Mouse (Mus musculus) liver, embryonic 12.5 days (tissue): Measurements from ENCODE around the gene Bahcc1. TPM values are rescaled to one million over a fixed set of nuclear protein-coding genes. Genes with fewer than 3 reads are reported as not detected.

Experiments used
- ATAC-seq: fragments of 200-750 bp; cut with Nextera tagmentation; 2 replicates; pipeline ENCODE4 v1.8.0; 2017; ENCODE audit warnings: moderate number of reproducible peaks, mild to moderate bottlenecking, moderate library complexity
- H3K27ac ChIP-seq: fragments of 300-500 bp; sonication (generic); 2 replicates; pipeline ENCODE4 v1.5.1; 2016; ENCODE audit warnings: mild to moderate bottlenecking
- H3K27me3 ChIP-seq: fragments of 300-500 bp; sonication (generic); replicated peaks from 2 replicates; pipeline ENCODE4 v1.6.1; 2016; ENCODE audit warnings: mild to moderate bottlenecking, moderate library complexity
- H3K36me3 ChIP-seq: fragments of 300-500 bp; sonication (generic); 2 replicates; pipeline ENCODE4 v1.6.1; 2016; ENCODE audit warnings: mild to moderate bottlenecking, moderate library complexity
- H3K4me1 ChIP-seq: fragments of 300-500 bp; sonication (generic); 2 replicates; pipeline ENCODE4 v1.6.1; 2016
- H3K4me2 ChIP-seq: fragments of 300-500 bp; sonication (generic); 2 replicates; pipeline ENCODE4 v1.6.1; 2016; ENCODE audit warnings: mild to moderate bottlenecking, moderate library complexity
- H3K4me3 ChIP-seq: fragments of 300-500 bp; sonication (generic); 2 replicates; pipeline ENCODE4 v1.5.1; 2016; ENCODE audit warnings: mild to moderate bottlenecking, moderate library complexity
- H3K9ac ChIP-seq: fragments of 300-500 bp; sonication (generic); 2 replicates; pipeline ENCODE4 v1.6.1; 2016; ENCODE audit warnings: mild to moderate bottlenecking, moderate library complexity
- H3K9me3 ChIP-seq: fragments of 300-500 bp; sonication (generic); replicated peaks from 2 replicates; pipeline ENCODE4 v1.6.1; 2016; ENCODE audit warnings: mild to moderate bottlenecking, moderate library complexity
- WGBS: fragments of 180-500 bp; shearing (Covaris S2); methylation state at CpG from one replicate; pipeline ENCODE4 v1.1.7; 2016; ENCODE audit not compliant: insufficient replicate concordance; 5-methylcytosine and 5-hydroxymethylcytosine counted together
- polyA plus RNA-seq: library from polyadenylated mRNA; unstranded; fragments of >200 nt; fragmentation: Nextera tagmentation; extraction: Ambion mirVana; gene quantifications from 2 replicates; pipeline ENCODE4 v1.2.1, GENCODE M21; 2016

Bahcc1 gene
- polyA plus RNA-seq, 1 experiment from 2014 or later, result 3.5 TPM

DNA sequence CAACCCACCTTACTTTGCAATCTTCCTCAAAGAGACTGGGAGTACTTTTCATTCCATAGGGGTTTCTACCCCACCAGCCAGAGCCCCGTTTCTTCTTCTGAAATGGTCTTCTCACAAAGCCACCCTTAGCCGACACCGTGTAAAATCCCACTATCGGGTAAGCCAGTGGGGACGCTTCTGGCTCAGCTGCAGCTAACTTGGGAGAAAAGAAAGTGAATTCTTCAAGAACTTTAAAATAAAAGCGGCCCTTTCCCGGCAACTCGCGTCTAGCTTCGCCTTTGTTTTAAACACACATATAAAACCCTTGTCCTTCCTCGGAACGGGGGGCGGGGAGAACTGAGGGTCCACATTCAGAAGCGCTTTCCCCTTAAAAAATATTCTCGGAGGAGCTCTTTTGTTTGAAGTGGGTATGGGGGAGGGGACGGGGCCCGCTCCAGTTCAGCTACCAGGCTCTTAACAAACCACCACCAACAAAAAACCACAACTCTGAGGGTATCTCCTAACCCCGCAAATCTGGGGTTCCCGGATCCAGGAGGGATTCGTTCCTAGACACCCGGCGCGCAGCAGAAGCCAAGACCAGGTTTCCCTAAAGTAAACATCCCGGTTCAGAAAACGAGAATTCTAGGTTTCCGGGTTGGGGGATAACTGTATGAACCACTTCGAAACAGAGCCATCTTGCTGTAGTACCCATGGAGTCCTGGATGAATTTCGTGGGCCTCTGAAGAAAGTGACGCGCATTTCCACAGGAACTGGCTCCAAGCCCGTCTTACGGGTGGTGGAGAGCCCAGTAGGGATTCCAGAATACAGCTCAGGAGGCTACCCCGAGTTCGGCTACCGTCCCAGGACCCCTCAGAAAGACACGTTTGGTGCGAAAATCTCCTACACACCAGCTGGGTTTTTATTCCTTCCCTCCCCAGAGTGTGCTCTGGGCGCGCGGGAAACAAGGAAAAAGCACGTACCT is 44.0 kb upstream of the Bahcc1 start:
- peaks cover 47% of the 10 kb centered on the region for H3K4me1 ChIP-seq
- ATAC-seq, result no peak

DNA sequence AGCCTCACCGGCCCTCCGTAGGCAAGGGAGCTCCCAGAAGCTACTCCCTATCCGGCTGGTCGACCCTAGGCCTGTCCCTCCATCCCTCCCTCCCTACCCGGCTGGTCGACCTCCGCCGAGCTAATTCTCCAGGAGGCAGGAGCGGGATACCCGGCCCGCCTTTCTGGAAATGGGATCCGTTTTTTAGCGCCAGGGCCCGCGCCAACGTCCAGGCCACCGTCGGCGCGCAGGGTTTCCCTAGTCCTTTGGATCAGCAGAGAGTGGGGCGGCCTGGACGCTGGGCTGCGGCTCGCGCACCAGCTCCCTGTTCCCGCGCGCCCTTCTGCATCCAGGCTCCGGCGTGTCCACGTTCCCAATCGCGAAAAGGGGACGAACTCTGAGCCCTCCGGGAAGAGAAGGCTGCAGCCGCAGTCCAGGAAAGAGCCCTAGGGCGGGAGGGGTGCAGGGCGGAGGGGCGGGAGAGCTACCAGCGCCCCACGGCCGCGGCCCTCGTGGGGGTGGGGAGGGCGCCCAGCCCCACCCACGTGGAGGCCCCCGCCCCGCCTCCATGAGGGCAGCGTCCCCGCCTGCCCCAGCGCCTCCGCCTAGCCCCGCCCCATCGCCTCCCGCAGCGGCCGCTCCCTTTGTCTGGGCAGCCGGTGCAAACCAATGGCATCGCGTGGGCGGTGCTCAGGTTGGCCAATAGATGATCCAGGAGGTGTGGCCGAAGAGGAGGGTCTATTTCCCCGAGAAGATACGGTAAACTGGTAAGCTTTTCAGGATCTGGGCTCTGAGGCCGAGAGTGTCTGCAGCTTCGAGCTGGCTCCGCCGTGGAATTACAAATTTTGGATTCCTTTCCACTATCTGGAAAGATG is 43.1 kb upstream of the Bahcc1 start:
- peaks cover 37% of the 10 kb centered on the region for H3K4me1 ChIP-seq
- no peaks in the 10 kb centered on the region for H3K9me3 ChIP-seq
- H3K27me3 ChIP-seq, result peaks cover 78% of the 10 kb centered on the region
- peak overlapping the region; percentile 80 for H3K27ac ChIP-seq
- H3K36me3 ChIP-seq, result no peaks in the 10 kb centered on the region
- ATAC-seq, result peak; percentile 92
- H3K4me3 ChIP-seq, result peak overlapping the region; percentile 62
- peak overlapping the region; percentile 64 for H3K9ac ChIP-seq
- peak overlapping the region; percentile 80 for H3K4me2 ChIP-seq
- under 1% methylated on average over 66 of the region's 68 CpGs for WGBS

More for the DNA sequence above, 44.0 kb upstream of the Bahcc1 start:
- Histone ChIP-seq H3K27ac (peak overlapping the region; percentile 80), H3K4me3 (peak overlapping the region; percentile 62), H3K9ac (peak overlapping the region; percentile 64), H3K9me3 (no peaks in the 10 kb centered on the region), H3K36me3 (no peaks in the 10 kb centered on the region), H3K27me3 (peaks cover 87% of the 10 kb centered on the region), H3K4me2 (peak overlapping the region; percentile 80)
- under 1% methylated on average over 41 of the region's 41 CpGs for WGBS

DNA sequence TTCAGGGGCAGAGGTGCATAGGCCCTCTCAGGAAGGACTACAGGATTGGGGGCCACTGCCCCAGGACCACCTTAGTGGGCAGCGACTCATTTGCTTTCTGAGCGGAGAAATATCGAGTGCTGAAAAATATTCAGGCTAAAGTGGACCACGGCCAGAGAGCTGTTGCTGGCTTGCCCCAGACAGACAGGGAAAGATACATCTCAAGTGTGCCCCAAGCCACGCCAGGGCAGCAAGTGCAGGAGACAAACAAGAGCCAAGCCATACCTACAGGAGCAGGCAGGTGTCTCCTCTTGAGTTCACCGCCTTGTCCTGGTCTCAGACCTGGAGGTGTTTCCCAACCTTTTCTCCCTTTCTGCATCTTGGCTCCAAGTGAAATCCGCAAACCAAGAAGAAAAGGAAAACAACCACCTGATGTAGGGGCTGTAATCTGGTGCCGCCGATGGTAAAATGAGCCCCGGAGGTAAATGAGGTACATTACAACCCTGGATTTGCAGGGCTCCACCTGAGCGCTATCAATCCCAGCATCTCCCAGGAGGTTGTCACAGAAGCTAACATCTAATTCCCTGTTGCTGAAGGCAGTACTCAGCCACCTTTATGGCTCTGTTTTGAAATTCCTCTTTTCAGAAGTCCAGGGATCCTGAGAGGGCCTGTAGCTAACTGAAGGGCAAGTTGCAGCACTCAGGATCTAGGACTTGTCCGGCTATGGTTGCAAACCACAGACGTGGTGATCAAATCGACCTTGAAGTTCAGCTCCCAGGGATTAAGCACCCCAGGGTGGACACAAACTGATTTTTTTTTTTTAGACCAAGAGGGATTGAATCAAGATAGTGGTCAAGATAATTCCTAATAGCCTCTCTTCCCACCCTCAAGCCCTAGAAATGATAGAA is 42.0 kb upstream of the Bahcc1 start:
- Histone ChIP-seq H3K36me3 (no peaks in the 10 kb centered on the region), H3K4me1 (peaks cover 26% of the 10 kb centered on the region), H3K27ac (no peak overlapping the region), H3K4me2 (peak overlapping the region; percentile 80), H3K27me3 (peaks cover 67% of the 10 kb centered on the region), H3K9ac (peak overlapping the region; percentile 27), H3K4me3 (peak overlapping the region; percentile 62), H3K9me3 (no peaks in the 10 kb centered on the region)
- WGBS, result 48% methylated on average over 14 of the region's 14 CpGs
- 0 out of 2 replicates have a peak, but pooled peaks have one; percentile 5 for ATAC-seq

DNA sequence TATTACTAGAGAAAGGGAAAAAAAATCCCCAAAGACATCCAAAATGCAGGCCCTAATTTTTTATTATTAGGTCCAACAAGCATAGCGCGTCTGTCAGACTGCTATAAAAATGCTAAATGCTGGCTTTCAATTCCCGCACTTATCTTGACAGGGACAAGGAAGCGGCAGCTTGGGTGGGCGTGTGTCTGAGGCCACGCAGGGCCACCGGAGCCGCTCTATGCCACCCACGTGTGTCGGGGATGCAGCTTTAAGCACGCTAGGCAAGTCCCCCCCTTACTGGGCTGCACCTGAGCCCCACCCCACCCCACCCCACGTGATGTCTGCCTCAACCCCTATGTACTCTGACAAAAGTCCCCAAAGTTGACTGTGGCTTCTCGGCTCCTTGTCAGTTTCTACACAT is 33.9 kb upstream of the Bahcc1 start:
- Histone ChIP-seq H3K4me3 (no peak overlapping the region), H3K9me3 (no peaks in the 10 kb centered on the region), H3K4me2 (no peak overlapping the region; the same call in 1 of the 2 replicates), H3K27me3 (peaks cover 22% of the 10 kb centered on the region; the same call in 1 of the 2 replicates), H3K27ac (no peak overlapping the region), H3K9ac (no peak overlapping the region), H3K36me3 (no peaks in the 10 kb centered on the region), H3K4me1 (no peaks in the 10 kb centered on the region)
- no peak for ATAC-seq
- WGBS, result 25% methylated on average over 13 of the region's 13 CpGs

DNA sequence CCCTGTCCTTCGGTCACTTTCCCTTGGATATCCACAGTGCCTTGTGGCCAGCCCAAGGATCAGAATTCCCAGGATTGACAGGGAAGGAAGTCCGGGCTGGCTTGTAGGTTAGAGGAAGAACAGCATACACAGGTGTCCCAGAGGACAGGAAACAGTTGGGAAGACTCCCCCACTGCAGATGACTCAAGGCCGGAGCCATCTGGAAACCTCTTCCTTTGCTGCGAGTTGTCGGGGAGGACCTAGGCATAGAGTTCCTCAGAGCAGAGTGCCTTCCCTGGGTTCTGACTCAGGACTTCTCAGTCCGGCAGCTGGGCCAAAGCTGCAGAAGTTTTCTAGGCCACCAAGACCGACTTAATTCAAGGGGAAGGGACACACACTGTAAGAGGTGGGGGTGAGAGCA is 33.0 kb upstream of the Bahcc1 start:
- H3K27ac ChIP-seq, result no peak overlapping the region
- no peaks in the 10 kb centered on the region for H3K9me3 ChIP-seq
- 34% methylated on average over 7 of the region's 7 CpGs for WGBS
- no peaks in the 10 kb centered on the region for H3K36me3 ChIP-seq
- no peak overlapping the region for H3K4me3 ChIP-seq
- H3K9ac ChIP-seq, result no peak overlapping the region
- peaks cover 29% of the 10 kb centered on the region; the same call in 1 of the 2 replicates for H3K27me3 ChIP-seq
- ATAC-seq, result no peak
- H3K4me2 ChIP-seq, result no peak overlapping the region
- no peaks in the 10 kb centered on the region for H3K4me1 ChIP-seq

DNA sequence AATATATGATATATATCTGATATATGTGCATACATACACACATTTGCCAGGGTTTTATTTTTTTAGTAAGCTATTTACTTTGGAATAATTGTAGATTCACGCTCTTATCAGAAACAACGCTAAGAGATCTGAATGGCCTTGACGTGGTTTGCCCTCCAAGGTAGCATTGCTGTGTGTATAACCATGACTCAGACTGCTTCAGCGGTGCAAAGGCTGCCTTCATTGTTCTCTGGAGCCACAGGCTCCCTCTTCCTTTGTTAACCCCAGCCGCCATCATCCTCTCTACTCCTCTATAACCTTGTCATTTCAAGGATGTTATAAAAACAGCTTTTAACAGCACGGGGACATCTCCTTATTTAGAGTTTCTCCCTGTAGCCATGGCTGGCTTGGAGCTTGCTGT is 32.1 kb upstream of the Bahcc1 start:
- no peaks in the 10 kb centered on the region for H3K9me3 ChIP-seq
- H3K4me2 ChIP-seq, result no peak overlapping the region
- H3K27ac ChIP-seq, result no peak overlapping the region
- H3K4me1 ChIP-seq, result no peaks in the 10 kb centered on the region
- WGBS, result 49% methylated on average over 6 of the region's 6 CpGs
- no peak overlapping the region for H3K4me3 ChIP-seq
- H3K27me3 ChIP-seq, result peaks cover 29% of the 10 kb centered on the region; the same call in 1 of the 2 replicates
- no peaks in the 10 kb centered on the region for H3K36me3 ChIP-seq
- ATAC-seq, result no peak
- H3K9ac ChIP-seq, result no peak overlapping the region

DNA sequence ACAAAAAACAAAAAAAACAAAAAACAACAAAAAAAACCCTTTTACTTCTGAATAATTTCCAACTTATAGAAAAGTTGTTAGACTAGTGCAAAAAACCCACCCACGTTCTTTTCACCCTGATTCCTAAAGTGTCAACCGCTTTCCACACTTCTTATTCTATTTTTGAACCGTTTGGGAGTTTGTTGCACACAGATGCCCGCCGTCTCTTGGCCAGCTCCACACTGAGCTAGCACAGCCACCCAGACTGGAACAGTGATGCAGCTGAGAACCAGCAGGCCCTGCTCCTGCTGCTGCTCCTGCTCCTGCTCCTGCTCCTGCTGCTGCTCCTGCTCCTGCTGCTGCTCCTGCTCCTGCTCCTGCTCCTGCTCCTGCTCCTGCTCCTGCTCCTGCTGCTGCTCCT is 28.5 kb upstream of the Bahcc1 start:
- no peak overlapping the region for H3K27ac ChIP-seq
- H3K4me3 ChIP-seq, result no peak overlapping the region
- 0 out of 2 replicates have a peak, but pooled peaks cover 3% of the 10 kb centered on the region for H3K4me1 ChIP-seq
- no peak for ATAC-seq
- H3K9me3 ChIP-seq, result no peaks in the 10 kb centered on the region
- no peak overlapping the region for H3K4me2 ChIP-seq
- 78% methylated on average over 5 of the region's 5 CpGs for WGBS
- H3K9ac ChIP-seq, result no peak overlapping the region
- no peaks in the 10 kb centered on the region for H3K36me3 ChIP-seq
- H3K27me3 ChIP-seq, result peaks cover 31% of the 10 kb centered on the region

DNA sequence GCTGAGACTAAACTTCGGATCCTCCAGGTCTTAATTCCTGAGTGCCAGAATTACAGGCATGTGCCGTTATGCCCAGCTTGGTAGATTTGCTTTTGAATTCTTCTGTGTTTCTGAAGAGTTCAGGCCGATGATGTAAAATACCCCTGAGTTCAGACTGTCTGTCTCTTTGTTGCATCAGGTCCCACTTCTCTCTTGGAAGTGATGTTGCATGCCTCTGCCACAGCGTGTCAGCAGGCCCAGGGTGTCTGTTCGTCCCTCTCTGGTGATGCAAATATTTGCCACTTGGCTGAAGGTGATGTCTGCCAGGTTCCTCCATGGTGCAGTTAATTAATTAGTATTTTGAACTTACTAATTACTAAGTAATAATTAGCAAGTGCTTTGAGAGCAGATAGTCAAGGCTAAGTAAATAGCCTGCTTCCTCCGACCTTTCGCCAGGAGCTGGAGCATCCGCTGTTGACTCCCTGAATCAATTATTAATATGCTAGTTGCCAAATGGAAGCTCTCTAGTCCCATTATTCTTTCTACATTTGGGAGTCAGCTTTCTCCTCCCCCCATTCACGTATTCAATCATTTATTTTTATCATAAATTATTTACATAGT is 26.6 kb upstream of the Bahcc1 start:
- ATAC-seq, result no peak
- no peaks in the 10 kb centered on the region for H3K36me3 ChIP-seq
- 57% methylated on average over 9 of the region's 9 CpGs for WGBS

DNA sequence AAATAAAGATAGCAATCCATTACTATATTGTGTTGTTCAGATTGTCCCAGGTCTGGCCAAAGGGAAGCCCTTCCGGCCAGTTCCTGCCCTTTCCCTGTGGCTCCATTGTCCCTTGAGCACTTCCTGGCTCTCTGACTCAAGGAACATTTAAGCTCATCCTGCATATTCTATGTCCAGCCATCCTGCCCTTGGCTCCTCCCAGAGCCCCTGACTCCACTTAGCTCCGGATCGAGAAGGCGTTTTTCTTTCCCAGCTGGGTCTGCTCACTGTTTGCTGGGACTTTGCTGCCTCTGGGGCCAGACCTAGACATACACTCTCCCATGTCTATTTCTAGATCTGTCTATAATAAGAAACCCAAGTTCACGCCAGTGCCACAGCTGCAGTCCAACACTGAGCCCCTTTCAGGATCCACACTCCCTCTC is 26.1 kb upstream of the Bahcc1 start:
- no peaks in the 10 kb centered on the region for H3K36me3 ChIP-seq
- no peak overlapping the region for H3K4me2 ChIP-seq
- no peak overlapping the region for H3K4me3 ChIP-seq
- no peak overlapping the region for H3K9ac ChIP-seq
- H3K27me3 ChIP-seq, result peaks cover 20% of the 10 kb centered on the region
- WGBS, result 40% methylated on average over 5 of the region's 5 CpGs
- no peak for ATAC-seq
- no peak overlapping the region for H3K27ac ChIP-seq
- 0 out of 2 replicates have a peak, but pooled peaks cover 3% of the 10 kb centered on the region for H3K4me1 ChIP-seq
- no peaks in the 10 kb centered on the region for H3K9me3 ChIP-seq

More for the DNA sequence above, 26.6 kb upstream of the Bahcc1 start:
- Histone ChIP-seq H3K4me2 (no peak overlapping the region), H3K4me1 (0 out of 2 replicates have a peak, but pooled peaks cover 3% of the 10 kb centered on the region), H3K9me3 (no peaks in the 10 kb centered on the region), H3K4me3 (no peak overlapping the region), H3K27ac (no peak overlapping the region), H3K27me3 (peaks cover 20% of the 10 kb centered on the region), H3K9ac (no peak overlapping the region)

DNA sequence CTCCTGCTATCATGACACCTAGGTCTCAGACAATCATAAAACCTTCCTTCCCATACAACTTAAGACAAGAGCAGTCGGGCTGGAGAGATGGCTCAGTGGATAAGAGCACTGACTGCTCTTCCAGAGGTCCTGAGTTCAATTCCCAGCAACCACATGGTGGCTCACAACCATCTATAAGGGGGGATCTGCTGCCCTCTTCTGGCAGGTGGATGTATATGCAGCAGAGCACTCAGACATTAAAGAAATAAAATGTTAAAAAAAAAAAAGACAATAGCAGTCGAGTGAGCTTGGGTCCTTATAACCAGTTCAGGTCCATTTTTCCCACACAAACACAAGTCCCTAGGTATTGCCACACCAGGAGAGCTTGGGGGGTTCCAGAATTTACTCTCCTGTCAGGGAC is 23.9 kb upstream of the Bahcc1 start:
- H3K4me2 ChIP-seq, result no peak overlapping the region

More for the DNA sequence above, 23.9 kb upstream of the Bahcc1 start:
- H3K4me1 ChIP-seq, result 0 out of 2 replicates have a peak, but pooled peaks cover 3% of the 10 kb centered on the region
- H3K27me3 ChIP-seq, result peaks cover 17% of the 10 kb centered on the region
- no peak overlapping the region for H3K4me3 ChIP-seq
- no peaks in the 10 kb centered on the region for H3K36me3 ChIP-seq
- H3K9ac ChIP-seq, result no peak overlapping the region
- no peak for ATAC-seq
- H3K27ac ChIP-seq, result 0 out of 2 replicates have a peak overlapping the region, but pooled peaks have one; percentile 14
- no peaks in the 10 kb centered on the region for H3K9me3 ChIP-seq
- 28% methylated on average over 2 of the region's 2 CpGs for WGBS
